Mouse (Mus musculus): ENCODE measurements around the gene Pex14. TPM values are rescaled to one million over a fixed set of nuclear protein-coding genes. Genes with fewer than 3 reads are reported as not detected.

The Pex14 gene
- total RNA-seq, 2 experiments from 2014 or later = 35.8 to 37.7 TPM

- no peak for DNase-seq (ENCODE audit: low spot score in 2 of 2)
Measured at GRCm38 (mm10) chr4:148925589-148926359, 173.9 kb downstream of the Pex14 start.

- no peak for DNase-seq (ENCODE audit: low spot score in 2 of 2)
Measured at GRCm38 (mm10) chr4:148923976-148924375, 175.7 kb downstream of the Pex14 start.

- no peak for DNase-seq (ENCODE audit: low spot score in 2 of 2)
Measured at GRCm38 (mm10) chr4:148923414-148923813, 176.3 kb downstream of the Pex14 start.

GRCm38 (mm10) chr4:148922221-148922700, 177.4 kb downstream of the Pex14 start:
- no peak for DNase-seq (ENCODE audit: low spot score in 2 of 2)

GRCm38 (mm10) chr4:148920610-148921009, 179.1 kb downstream of the Pex14 start:
- no peak for DNase-seq (ENCODE audit: low spot score in 2 of 2)

- no peak for DNase-seq (ENCODE audit: low spot score in 2 of 2)
Measured at GRCm38 (mm10) chr4:148918707-148919447, 180.8 kb downstream of the Pex14 start.

GRCm38 (mm10) chr4:148915849-148916248, 183.8 kb downstream of the Pex14 start:
- no peak for DNase-seq (ENCODE audit: low spot score in 2 of 2)

- peak in 1 of 2 experiments; percentile 22 for DNase-seq (ENCODE audit: low spot score in 2 of 2)
Measured at GRCm38 (mm10) chr4:148914863-148915622, 184.6 kb downstream of the Pex14 start.

- DNase-seq (ENCODE audit: low spot score in 2 of 2) = no peak
Measured at GRCm38 (mm10) chr4:148912826-148913590, 186.7 kb downstream of the Pex14 start.

- no peak for DNase-seq (ENCODE audit: low spot score in 2 of 2)
Measured at GRCm38 (mm10) chr4:148912134-148912533, 187.5 kb downstream of the Pex14 start.

Other genes with a start within 250 kb of the Pex14 start
- gene Dffa, start 4.3 kb upstream of the Pex14 start, total RNA-seq (2021) = 10 to 100 TPM; 46.5 to 50.6 TPM
- 10 to 100 TPM; 11.3 to 13.9 TPM for gene Cort, start 26.9 kb upstream of the Pex14 start, total RNA-seq (2021)
- 10 to 100 TPM; 18.4 to 20.3 TPM for gene Cenps, start 37.8 kb upstream of the Pex14 start, total RNA-seq (2021)
- 10 to 100 TPM; 42.8 to 46.4 TPM for gene Pgd, start 66.9 kb upstream of the Pex14 start, total RNA-seq (2021)
- 100 to 1,000 TPM; 392 to 448 TPM for gene Kif1b, start 207.8 kb upstream of the Pex14 start, total RNA-seq (2021)

Measured in layer of hippocampus, postnatal 14 days (tissue).